Mouse (Mus musculus): ENCODE results near the gene Dus3l. TPM values are rescaled to one million over a fixed set of nuclear protein-coding genes. Genes with fewer than 3 reads are reported as not detected.
A peak's percentile ranks its signal among the peaks of the same experiment; 100 is the strongest.

Gene Dus3l
- total RNA-seq, 2 experiments from 2014 or later: 60.9 to 66.3 TPM

- DNase-seq (ENCODE audit: low spot score in 2 of 2): no peak
These were observed 11.1 kb upstream of the Dus3l start for GRCm38 (mm10) chr17:56753452-56753851.

GRCm38 (mm10) chr17:56754271-56755185 lies 10.0 kb upstream of the Dus3l start:
- DNase-seq (ENCODE audit: low spot score in 2 of 2): no peak

GRCm38 (mm10) chr17:56756703-56757399 lies 7.7 kb upstream of the Dus3l start:
- no peak for DNase-seq (ENCODE audit: low spot score in 2 of 2)

GRCm38 (mm10) chr17:56757416-56758123 lies 7.0 kb upstream of the Dus3l start, which contains the start of gene Nrtn:
Nrtn (minus strand) TSS chr17:56757530.
- peak in 1 of 2 experiments; percentile 54 for DNase-seq (ENCODE audit: low spot score in 2 of 2)

GRCm38 (mm10) chr17:56758132-56758531 lies 6.4 kb upstream of the Dus3l start:
- peak; percentile 45 to 67 for DNase-seq (ENCODE audit: low spot score in 2 of 2)

- no peak for DNase-seq (ENCODE audit: low spot score in 2 of 2)
These were observed 5.3 kb upstream of the Dus3l start for GRCm38 (mm10) chr17:56759261-56759660.

GRCm38 (mm10) chr17:56761077-56761476 lies 3.5 kb upstream of the Dus3l start:
- no peak for DNase-seq (ENCODE audit: low spot score in 2 of 2)

- peak; percentile 79 to 89 for DNase-seq (ENCODE audit: low spot score in 2 of 2)
These were observed 2.6 kb upstream of the Dus3l start for GRCm38 (mm10) chr17:56761991-56762410.

- peak; percentile 66 to 68 for DNase-seq (ENCODE audit: low spot score in 2 of 2)
These were observed 1.5 kb upstream of the Dus3l start for GRCm38 (mm10) chr17:56762769-56763731.

- DNase-seq (ENCODE audit: low spot score in 2 of 2): peak in 1 of 2 experiments; percentile 16
These were observed 761 bp upstream of the Dus3l start for GRCm38 (mm10) chr17:56763741-56764250.

- no peak for DNase-seq (ENCODE audit: low spot score in 2 of 2)
These were observed 874 bp downstream of the Dus3l start for GRCm38 (mm10) chr17:56765431-56765830.

- DNase-seq (ENCODE audit: low spot score in 2 of 2): no peak
These were observed 2.3 kb downstream of the Dus3l start for GRCm38 (mm10) chr17:56766631-56767405.

- no peak for DNase-seq (ENCODE audit: low spot score in 2 of 2)
These were observed 3.1 kb downstream of the Dus3l start for GRCm38 (mm10) chr17:56767531-56768135.

- DNase-seq (ENCODE audit: low spot score in 2 of 2): no peak
These were observed 4.4 kb downstream of the Dus3l start for GRCm38 (mm10) chr17:56768941-56769340.

GRCm38 (mm10) chr17:56769950-56770349 lies 5.4 kb downstream of the Dus3l start, which contains the start of gene Prr22:
Prr22 (plus strand) TSS chr17:56770250.
- DNase-seq (ENCODE audit: low spot score in 2 of 2): no peak

GRCm38 (mm10) chr17:56777568-56777967 lies 13.0 kb downstream of the Dus3l start:
- DNase-seq (ENCODE audit: low spot score in 2 of 2): no peak

- no peak for DNase-seq (ENCODE audit: low spot score in 2 of 2)
These were observed 14.3 kb downstream of the Dus3l start for GRCm38 (mm10) chr17:56778779-56779362.

- no peak for DNase-seq (ENCODE audit: low spot score in 2 of 2)
These were observed 15.9 kb downstream of the Dus3l start for GRCm38 (mm10) chr17:56780291-56780978.
